Mouse (Mus musculus): ENCODE data around the gene Actg1.
A peak's percentile ranks its signal among the peaks of the same experiment; 100 is the strongest.

Gene Actg1

DNA sequence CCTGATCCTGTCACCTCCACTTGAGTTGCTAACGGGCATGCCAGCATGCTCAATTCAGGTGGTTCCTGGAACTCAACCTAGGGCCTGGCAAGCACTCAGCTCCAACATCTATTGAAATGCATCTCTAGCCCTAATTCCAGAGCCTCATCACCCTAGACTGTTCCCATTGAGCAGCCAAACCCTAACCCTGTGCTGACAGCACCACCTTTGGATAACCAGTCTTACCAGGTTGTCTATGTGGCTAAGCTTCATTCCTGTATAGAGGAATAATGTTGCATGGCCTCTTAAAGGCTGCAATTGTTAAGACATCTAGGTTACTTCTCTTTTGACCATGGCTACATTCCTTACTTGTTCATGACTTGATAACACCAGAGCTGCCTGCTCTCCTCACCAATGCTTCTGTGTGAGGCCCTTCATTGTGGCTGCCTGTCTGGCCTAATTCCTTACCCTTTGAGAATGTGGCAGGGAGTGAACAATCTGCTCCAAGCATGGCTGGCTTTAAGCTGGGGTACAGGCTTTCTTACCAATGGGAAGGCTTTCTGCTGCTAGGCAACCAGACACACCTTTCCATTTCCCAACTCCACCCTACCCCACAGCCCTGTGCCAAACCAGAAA, 3.2 kb downstream of the Actg1 start:
- no peak for DNase-seq (ENCODE audit: low spot score)

DNA sequence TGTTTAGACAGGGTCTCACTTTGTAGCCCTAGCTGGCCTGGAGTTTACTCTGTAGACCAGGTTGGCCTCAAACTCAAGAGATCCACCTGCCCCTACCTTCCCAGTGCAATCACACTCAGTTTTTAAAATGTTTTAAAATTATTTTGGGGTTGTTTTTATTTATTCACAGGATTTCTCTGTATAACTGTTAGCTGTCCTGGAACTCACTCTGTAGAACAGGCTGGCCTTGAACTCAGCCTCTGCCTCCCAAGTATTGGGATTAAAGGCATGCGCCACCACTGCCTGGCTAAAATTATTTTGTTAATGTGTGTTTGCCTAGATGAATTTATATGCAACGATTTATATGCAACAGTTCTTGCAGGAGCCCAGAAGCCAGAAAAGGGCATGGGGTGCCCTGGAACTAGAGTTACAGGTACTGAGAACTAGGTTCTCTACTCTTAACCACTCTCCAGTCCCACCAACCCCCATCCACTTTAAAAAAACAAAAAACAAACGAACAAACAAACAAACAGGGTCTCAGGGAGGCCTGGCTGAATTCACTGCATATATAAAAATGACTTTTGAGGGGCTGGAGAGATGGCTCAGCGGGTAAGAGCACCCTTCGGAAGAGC, 3.9 kb downstream of the Actg1 start:
- no peak for DNase-seq (ENCODE audit: low spot score)

DNA sequence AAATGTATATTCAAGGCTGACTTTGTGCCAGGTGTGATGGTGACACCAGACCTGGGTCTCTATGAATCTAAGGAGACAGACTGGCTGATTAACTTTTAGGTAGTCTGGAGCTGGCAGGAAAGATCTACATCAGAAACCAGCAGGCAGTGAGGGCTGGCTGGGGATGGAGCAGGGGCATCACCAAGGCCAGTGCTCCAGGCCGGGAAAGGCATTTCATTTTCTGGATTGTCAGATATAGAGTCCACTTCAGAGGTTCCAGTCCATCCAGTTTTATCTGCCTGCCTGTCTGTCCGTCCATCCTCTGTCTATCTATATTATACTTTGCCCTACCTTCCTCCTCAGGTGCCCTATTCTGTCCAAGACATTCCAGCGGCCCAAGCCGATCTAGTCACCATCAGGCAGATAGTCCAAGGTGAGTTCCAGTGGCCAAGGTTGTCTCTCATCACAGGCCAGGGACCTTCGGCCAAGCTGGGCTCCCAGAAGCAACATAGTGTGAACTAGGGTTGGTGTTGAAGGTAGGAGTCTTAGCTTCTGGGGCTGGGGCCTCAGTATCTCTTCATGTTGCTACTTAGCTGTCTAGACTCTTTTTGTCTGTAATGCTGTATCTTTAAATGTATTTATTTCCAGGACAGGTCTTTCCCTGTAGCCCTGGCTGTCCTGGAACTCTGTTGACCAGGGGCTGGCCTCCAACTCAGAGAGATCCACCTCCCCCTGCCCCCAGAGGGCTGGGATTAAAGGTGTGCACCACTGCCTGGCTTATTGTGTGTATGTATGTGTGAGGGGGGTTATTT, 4.6 kb downstream of the Actg1 start:
- no peak for DNase-seq (ENCODE audit: low spot score)

DNA sequence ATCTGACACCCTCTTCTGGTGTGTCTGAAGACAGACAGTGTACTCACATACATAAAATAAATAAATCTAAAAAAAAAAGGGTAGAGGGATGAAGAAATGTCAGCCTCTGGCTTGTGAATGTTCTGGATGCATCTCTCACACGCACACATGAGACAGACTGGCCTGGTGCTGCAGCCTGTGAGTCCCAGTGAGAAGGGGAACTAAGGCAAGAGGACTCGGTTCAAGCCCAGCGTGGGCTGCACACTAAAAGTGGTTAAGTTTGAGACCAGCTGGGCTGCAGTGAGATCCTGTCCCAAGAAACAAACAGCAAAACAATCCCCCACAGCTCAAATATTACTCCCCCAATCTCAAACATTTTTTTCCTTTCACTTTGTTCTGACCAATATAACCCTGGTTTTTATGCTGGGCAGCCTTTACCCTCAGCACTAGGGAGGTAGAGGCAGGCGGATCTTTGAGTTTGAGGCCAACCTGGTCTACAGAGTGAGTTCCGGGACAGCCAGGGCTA, 5.6 kb downstream of the Actg1 start:
- DNase-seq (ENCODE audit: low spot score) = no peak

DNA sequence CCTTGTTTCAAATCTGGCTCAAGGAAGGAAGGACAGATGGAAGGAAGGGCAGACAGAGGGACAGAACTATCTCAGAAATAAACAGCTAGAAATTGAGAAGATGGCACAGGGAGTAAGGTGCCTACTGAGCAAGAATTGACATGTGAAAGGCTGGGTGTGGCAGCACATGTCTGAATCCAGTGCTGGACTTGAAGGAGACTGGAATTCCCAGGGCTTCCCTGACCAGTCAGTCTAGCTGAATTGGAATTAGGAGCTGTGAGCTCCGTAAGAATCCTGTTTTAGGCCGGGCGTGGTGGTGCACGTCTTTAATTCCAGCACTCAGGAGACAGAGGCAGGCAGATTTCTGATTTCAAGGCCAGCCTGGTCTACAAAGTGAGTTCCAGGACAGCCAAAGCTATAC, 6.7 kb downstream of the Actg1 start:
- no peak for DNase-seq (ENCODE audit: low spot score)

DNA sequence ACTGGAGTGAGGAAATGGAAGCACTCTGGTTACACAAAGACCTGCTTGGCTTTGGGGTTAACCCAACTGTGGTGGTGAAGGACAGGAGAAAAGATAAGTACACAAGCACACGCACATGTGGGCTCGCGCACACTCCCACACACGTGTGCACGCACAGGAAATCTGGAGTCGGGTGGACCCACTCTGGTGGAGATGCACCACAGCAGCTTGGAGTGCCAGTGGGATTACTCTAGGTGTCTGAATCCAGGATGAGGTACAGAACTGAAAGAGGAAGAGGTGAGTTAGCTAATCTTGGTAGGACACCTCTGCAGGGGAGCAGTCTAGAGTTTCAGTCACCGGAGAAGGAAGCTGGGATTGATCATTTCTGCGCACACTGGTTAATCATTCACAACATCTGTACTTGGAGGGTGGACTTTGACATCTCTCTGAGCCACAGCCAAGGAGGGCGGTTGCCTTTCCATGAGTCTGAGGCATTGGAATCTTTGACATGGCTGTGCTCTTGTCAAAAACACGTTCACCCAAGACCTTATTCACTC, 8.3 kb downstream of the Actg1 start:
- no peak for DNase-seq (ENCODE audit: low spot score)

DNA sequence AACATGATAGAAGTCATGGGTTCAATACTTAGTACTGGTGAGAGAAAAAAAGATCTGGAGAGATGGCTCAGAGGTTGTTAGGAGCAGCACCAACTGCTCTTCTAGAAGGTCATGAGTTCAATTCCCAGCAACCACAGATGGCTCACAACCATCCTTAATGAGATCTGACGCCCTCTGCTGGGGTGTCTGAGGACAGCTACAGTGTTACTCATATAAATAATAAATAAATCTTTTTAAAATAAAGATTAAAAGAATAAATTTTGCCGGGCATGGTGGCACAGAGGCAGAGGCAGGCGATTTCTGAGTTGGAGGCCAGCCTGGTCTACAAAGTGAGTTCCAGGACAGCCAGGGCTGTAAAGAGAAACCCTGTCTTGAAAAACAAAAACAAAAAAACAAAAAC, 9.6 kb downstream of the Actg1 start:
- DNase-seq (ENCODE audit: low spot score) = no peak

DNA sequence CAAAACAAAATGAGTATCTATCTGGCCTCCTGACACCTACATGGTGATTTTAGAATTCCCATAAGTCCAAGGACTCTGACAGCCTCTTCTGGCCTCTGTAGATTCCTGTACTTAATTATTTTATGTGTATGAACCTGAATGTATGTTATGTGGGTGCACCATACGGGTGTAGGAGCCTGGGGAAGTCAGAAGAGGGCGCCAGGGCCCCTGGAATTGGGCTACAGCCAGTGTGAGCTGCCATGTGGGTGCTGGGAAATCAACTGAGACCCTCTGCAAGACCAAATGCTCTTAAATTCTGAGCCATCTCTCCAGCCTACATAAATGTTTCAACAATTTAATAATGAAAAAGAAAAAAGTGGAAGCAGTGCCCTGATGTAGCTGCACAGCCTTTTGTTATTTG, 10.9 kb downstream of the Actg1 start:
- no peak for DNase-seq (ENCODE audit: low spot score)

DNA sequence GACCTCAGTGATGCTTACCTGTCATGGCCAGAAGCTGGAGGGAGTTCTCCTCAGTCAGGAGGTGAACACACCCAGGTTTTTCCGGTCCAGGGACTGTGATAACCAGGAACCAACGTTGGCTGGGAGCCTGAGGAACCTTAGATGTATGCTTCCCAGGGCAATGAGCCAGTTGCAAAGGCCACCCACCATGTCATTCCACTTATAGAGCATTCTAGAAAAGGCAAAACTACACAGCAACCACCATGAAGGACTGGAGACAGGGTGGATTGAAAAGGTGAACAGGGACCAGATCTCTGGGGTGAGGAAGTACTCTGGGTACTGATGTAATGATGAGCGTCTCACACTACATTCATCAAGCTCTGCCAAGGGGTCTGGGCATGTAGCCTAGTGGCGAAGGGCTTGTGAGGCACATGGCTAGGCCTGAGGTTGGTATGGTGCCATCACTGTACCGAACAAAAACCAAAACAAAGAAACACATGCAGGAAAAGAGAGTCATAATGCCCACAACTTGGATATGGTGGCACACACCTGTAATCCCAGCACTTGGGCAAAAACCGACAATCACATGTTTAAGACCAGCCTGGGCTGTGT, 12.8 kb downstream of the Actg1 start:
- DNase-seq (ENCODE audit: low spot score) = no peak

DNA sequence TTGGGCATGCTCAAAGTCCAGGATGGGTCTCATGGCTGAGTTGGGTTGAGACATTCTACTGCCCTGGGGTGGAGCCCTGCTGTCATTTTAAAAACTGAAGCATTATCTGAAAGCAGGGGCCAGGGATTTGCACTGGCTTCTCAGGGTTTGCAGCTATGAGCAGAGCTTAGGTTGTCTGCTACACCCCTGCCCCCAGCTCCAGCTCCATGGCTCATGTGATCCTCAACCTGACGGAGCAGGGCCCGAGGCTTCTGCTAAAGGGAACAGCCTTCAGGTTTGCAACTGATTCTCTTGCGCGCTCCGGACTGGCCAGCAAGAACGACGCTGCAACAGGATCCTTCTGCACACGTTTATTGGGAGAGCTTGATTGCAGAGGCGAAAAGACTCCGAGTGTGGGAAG, 28.2 kb downstream of the Actg1 start:
- DNase-seq (ENCODE audit: low spot score) = no peak

DNA sequence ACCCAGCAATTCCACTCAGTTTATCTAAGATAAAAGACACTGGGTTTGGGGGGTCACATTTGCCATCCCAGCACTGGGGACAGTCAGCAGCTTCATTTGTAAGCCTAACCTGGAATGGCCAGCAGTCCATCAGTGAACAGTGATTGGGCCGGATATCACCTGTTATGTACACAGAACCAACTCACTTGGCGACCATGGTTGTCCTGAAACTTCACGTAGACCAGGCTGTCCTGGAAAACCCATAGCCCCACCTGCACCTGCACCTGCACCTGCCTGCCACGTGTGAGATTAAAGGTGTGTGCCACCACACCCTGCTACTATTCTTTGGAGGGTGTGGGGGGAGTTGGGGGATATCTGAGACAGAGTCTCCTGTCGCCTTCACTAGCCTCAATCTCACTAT, 29.0 kb downstream of the Actg1 start:
- no peak for DNase-seq (ENCODE audit: low spot score)

DNA sequence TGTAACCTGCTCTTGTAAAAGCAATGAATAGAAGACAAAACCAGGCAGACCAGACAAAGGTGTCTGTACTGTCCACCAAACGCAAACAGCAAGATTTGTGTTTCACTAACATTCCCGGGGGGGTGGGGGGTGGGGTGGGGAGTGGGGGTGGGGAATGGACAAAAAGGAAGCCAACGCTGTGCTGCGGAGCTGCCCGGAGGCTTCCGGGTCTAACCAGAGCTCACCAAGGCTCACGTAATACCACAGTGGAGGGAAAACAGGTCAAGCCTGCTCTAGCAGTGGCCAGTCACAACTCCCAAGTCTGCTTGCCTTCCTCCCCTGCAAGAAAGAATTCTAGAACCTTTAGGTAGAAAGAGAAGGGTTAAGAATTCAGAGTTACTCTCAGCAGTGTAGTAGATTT, 30.9 kb downstream of the Actg1 start:
- no peak for DNase-seq (ENCODE audit: low spot score)

DNA sequence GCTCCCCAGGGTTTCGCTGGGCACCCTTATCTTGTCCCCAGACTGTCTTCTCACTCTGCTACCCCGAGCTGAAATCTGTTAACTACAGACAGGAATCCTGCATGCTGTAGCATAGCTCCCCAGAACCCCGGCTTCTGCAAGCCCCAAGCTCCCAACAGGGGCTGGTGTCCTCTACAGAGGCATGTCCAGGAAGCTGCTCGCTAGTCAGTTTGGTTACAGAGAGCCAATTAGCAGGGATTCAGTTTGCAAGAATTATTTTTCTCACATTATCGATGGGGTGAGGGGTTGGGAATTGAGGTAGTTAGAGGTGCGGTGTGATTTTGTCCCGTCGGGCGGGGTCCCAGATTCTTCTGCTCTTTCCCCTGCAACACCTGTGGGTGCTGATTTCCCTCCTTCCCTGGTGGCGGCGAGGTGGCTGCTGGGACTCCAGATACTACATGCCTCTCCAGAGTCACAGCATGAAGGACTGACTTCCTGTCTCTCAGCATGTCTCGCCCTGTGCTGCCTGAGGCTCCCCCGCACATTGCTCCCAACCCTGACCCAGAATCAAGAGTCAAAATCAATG, 31.6 kb downstream of the Actg1 start:
- no peak for DNase-seq (ENCODE audit: low spot score)

DNA sequence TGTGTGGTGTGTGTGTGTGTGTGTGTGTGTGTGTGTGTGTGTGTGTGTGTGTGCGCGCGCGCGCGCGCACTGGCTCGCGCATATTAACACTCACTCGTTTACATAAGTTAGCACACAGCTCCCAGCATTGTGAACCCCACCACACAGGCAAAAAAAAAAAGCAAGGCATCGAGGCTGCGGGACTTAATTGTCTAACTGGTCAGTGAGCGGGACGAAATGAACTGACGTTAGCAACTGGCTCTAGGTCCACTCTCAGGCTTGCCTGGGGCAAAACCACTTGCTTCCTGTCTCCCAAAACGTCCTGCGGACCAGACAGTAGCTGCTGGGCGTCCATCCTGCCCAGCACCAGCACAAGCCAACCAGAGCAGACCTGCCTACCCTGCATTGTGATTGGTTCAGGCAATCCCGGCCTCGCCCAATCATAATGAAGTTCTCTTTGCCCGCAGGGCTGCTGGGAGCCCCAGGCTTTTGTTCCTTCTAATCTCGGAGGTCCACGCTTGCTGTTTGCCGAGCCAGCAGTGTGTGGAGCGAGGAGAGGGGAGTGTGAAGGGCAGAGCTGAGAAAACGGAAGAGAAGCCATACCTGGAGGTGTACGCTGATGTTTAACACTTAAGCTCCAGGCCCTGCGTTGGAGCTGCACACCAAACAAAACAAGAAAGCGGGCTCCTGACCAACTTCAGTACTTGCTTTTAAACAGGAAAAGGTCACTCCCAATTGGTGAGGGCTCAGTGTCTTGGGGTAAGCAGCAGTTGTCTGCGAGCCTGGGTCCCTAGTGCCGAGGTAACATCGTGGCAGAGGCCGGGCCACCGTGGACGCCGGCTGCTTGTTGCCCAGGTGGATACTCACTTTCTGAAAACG, 32.3 kb downstream of the Actg1 start:
- peak; percentile 74 for DNase-seq (ENCODE audit: low spot score)

DNA sequence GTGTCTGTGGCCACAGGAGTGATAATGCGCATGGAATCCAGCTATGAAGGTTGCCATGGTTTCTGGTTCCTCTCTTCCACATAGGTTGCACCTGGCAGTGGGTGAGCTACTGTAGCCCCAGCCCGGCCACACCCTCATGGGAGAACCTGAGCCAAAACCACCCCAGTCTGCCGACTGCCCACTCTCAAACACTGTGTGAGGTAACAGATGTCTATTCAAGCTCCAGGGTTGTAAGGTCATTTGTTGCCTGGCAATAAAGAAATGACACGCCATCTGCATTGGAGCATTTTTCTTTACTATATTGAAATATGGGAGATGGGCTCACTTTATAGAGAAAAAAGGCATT, 33.0 kb downstream of the Actg1 start:
- DNase-seq (ENCODE audit: low spot score) = no peak

DNA sequence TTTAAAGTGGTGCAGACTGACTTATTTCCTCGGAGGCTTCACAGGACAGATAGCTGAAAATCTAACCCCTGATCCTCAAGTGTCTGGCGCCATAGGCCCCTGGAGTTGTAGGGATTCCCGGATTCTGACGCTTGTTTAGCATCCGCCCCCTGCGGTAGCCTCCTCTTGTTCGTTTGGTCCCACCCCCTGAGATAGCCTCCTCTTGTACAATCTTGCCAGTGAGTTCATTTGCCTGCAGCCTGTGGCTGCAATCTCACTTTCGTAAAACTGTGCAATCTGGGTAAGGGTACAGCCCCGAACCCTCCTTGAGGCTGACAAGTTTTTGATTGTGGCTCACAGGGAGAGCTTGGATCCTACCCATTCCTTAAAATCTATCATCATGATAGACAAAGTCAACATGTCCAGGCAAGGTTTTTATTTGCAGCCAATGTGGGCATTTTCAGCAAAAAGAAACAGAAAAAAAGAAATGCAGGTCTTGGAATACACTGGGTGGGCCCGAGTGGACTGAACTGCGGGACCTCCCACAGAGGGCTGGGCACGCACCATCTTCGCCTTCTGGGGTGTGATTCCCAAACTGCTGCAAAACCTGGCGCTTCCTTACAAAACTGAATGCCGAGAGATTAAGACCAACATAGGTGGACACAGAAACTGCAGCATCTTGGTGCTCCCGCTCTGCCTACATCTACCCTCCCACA, 33.5 kb downstream of the Actg1 start:
- no peak for DNase-seq (ENCODE audit: low spot score)

DNA sequence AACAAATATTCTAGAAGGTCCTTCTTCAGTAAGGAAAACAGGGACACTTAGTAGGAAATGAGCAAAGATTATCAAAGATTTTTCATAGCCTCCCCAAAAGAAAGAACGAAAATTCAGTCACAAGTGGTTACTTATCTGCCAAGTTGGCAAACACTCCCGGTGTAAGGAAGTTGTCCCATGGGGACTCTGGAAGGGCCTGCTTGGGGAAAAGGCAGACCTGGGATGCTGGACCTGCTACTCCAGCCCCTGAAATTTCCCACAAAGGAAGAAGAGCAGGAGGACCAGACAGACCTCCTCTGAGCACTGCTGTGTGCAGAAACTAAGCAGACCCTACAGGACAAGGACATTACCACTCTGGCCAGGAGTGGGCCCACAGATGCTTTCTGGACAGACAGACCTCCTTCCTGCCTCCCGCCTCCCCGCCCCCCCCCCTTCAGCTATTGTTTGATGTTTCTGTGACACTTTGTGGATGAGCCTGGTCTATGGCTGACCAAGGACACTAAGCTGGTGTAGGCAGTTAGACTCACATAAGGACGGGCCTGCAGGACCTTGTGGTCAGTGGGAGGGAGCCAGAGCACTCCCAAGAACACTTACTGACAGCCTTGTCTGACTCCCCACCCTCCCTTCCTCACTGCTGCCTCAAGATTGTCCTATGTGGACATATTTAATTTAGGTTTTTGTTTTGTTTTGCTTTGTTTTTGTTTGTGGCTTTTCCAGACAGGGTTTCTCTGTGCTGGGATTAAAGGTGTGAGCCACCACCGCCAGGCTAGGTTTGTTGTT, 34.2 kb downstream of the Actg1 start:
- no peak for DNase-seq (ENCODE audit: low spot score)

DNA sequence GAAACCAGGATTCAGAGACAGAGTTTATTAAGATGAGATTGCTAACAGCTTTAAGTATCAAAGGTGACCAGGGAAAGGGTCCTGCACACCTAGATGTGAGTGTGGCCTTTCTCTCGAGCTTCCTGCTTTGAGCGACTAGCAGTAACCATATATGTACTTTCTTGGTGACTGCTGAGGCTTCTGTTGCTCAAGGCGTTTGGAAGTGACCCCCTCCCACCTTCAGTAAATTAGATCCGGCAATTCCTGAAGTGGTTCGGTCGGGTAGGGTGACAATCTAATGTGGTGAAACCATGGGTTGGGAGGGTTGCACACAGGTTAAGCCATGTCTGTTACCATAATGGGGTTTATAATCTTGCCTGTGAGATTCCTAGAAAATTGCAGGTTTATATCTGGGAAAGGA, 36.3 kb downstream of the Actg1 start:
- no peak for DNase-seq (ENCODE audit: low spot score)

DNA sequence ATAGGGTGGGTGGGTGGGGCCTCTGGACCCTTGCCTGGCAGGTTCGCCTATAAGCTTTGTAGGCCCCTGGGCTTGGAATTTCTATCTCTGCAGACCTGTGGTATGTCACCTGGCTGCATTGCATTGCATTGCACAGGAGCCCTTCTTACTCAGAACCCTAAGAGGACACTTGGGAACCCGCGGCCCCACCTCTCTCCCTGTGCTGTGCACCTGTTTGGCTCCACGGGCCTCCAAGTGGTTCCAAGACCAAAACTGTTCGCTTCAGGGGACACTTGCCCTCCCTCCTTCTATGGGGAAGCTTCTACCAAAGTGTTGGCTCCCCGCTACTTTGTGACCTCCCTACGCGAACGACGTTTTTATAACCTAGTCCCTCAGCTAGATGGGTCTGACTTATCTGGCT, 36.8 kb downstream of the Actg1 start:
- no peak for DNase-seq (ENCODE audit: low spot score)

DNA sequence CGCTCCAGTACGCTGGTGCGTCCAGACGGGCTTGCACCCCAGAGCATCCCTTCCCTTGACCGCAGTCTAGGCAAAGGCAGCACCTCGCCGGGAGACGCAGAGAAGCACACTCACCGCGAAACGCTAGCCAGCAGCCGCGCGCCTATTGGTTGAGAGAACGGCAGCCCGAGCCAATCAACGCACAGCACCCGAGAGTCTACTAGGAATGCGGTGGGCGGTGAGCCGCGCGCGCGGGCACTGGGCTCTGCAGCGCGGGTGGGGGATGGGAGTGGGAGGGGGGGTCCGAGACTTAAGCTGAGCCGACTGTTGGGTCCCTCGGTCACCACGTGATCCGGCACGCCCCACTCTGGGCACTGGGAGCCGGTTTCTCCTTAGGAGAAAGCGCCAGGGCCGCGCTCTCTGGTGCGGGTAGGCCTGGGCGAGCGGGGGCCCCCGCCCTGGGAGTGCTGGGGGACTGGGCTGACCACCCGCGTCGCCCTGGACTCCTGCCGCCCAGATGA, 37.5 kb downstream of the Actg1 start:
- peak; percentile 79 for DNase-seq (ENCODE audit: low spot score)

Data from urinary bladder, postnatal 25 days (tissue).